Mouse (Mus musculus) left cerebral cortex, adult 9 months (tissue): ENCODE measurements around the gene Hoxa6.

Source experiments
- DNase-seq, 2 experiments: peaks; one replicate each; pipeline ENCODE4 v3.0.0; 2022; ENCODE audit warnings: low spot score in 2 of 2

The Hoxa6 gene

GRCm38 (mm10) chr6:52208072-52208867, at the start of gene Hoxa6:
Gene Hoxa6, minus strand, starts transcription at chr6:52208722.
- no peak for DNase-seq

DNA sequence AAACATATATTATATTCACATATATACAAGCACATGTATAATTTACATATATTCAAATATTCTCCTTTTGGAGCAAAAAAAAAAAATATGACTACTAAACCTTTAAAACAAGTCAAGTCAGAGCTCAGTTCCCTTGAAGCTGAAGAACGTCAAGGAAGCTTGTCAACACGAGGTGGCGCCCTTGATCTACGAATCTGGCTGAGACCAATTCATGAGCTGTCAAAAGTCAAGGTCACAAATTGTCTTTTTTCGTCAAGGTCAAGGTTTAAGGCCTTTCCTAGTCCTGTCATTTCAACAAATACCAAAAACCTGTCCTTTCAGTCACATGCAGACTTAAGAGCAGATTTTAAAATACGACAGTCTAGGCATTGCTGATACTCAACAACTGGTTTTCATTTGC, 48.4 kb upstream of the Hoxa6 start:
- peak in 1 of 2 experiments; percentile 69 for DNase-seq

DNA sequence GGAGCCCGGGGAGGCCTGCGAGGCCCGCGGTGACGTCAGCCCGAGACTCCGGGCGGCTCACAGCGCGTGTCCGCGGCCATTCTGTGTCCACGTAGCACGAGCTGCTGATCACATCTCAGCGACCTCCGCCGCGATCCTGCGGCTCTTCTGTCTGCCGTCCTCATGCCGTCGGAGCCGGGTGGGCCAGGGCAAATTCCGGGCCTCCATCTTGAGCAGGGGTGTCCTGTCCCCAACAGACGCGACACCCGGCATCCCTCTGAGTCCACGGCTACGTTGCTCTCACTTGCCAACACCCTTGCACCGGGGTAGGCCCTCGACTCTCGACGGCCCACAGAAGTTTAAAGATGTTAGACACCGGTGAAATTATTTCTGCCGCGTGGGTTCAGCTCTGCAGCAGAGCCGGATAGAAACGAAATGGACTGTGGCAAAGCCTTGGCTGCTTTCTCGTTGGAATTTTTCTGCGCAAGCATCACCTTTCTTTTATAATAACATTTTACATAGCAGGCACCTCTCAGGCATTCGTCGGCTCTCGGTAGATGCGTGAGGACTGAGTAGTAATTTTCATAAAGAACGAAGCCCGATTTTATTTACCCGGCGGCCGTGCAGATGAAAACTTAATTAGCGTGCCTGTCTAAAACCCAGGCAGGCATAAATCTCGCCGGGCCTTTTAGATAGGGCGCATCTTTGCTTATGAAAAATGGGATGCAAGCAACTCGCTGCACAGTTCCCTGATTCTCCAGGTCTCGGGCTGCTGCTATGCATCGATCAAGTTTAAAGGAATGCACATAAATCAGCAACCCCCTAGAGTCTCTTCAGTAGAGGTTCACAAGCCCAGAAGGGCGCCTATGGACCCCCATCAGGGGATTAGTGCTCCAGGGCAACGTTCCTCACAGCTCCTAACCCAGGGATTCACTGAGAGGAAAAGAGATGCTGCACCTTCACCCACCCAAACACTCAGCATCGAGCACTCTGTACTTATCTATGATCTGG, 45.3 kb upstream of the Hoxa6 start:
- DNase-seq = no peak

- DNase-seq = no peak
Measured at GRCm38 (mm10) chr6:52252775-52253376, 44.4 kb upstream of the Hoxa6 start.

DNA sequence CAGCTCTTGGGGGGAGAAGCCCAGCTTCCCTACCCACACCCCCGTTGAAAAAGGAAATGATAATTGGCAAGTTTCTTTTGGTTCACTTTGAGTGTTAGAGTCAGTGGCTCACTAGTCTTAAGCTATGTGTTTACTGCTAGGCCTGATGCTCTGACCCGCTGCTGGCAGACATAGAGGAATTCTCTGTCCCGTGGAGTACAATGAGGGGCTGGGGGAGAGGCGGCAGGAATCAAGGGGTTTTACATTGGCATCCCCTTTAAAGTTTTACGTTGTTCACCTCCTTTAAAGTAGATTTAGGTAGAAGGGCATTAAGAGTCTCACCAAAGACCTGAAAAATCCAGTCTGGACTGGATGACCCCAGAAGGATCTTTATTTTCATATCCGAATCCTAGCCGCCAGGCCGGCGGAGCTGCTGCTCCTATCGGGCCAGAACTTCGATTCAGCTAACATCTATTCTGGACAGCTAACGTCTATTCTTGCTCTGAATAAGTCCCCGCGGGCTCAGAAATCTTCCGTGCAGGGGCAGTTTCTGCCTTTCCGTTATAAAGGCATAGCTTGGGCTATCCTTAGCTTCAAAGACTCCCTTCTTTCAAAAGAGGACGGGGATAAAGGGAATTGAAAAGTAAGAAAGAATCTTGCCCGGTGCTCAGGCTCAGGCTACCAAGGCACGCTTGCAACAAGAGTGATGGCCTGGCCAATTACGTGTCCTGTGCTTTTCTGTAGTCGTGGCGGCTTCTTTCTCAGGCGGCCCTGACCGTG, 43.7 kb upstream of the Hoxa6 start:
- no peak for DNase-seq

- DNase-seq = no peak
Measured at GRCm38 (mm10) chr6:52251177-52251879, 42.8 kb upstream of the Hoxa6 start.

- no peak for DNase-seq
Measured at GRCm38 (mm10) chr6:52249826-52250225, 41.3 kb upstream of the Hoxa6 start.

- no peak for DNase-seq
Measured at GRCm38 (mm10) chr6:52249415-52249738, 40.9 kb upstream of the Hoxa6 start.

- no peak for DNase-seq
Measured at GRCm38 (mm10) chr6:52248638-52249414, 40.3 kb upstream of the Hoxa6 start.

- no peak for DNase-seq
Measured at GRCm38 (mm10) chr6:52247766-52248637, 39.5 kb upstream of the Hoxa6 start.

DNA sequence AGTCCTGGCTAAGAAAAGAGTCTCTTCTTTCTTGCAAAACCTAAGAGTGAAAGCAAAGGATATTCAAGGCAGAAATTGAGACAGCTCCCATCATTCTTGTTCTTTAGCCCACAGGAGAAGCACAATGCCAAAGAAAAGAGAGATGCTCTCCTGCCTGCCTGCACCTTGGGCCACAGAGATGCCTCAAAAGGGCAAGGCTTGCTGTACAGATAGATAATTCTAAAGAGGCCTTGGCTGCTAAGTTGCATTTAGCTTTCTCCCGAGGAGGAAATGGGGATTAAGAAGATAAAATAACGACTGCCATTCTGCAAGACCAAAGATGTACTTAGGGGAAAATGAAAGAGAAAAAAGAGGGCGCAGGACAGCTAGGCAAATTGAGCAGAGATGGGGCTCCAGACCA, 38.4 kb upstream of the Hoxa6 start:
- DNase-seq = no peak

- DNase-seq = no peak
Measured at GRCm38 (mm10) chr6:52246403-52246803, 37.9 kb upstream of the Hoxa6 start.

DNA sequence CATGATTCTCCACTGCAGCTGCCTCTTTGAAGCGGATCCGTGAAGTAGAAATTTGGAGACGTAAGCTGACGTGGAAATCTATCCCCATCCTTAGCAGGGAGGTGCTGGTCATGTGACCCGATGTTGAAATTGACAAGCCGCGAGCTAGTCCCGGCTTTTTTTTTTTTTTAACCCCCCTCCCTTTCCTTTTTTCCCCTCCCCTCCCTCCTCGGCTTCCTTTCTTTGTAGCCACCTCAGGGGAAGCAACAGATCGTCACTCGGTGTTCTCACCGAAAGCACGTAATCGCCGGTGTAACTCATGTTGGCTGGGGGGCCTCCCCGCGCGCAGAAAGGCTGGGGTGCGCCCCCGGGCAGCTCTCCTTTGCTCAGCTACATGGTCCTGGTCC, 37.2 kb upstream of the Hoxa6 start, which contains the start of gene Hoxa11:
Gene Hoxa11 (minus strand): TSS at position 54 of the 386 bp plus-strand sequence.
- no peak for DNase-seq

GRCm38 (mm10) chr6:52245040-52245756, 36.7 kb upstream of the Hoxa6 start:
- no peak for DNase-seq

DNA sequence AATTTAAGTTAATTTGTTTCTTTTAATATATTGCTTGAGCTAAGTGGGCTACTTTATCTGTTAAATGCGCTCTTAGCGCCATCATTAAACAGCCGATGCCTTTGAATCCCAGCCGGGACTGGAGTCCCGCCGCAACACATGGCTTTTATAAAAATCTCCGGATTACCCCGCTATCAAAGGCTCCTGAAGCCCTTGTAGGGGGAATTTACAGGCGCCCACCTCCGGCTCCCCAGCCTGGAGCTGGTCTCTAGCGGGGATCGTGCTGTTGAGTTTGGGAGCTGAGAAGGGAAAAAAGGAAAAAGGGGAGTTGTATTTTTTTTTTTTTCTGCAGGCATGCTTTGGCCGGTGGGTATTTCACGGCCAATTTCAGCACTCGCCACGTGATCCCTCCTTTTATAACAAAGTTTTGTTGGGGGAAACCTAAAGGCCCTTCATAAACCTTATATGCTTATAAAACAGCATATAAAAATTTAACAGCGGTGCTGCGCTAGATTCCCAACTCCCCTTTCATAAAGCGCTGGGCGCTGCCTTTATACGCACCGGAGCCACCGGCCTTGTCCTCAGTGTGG, 36.0 kb upstream of the Hoxa6 start:
- no peak for DNase-seq

- no peak for DNase-seq
Measured at GRCm38 (mm10) chr6:52243681-52244121, 35.2 kb upstream of the Hoxa6 start.

DNA sequence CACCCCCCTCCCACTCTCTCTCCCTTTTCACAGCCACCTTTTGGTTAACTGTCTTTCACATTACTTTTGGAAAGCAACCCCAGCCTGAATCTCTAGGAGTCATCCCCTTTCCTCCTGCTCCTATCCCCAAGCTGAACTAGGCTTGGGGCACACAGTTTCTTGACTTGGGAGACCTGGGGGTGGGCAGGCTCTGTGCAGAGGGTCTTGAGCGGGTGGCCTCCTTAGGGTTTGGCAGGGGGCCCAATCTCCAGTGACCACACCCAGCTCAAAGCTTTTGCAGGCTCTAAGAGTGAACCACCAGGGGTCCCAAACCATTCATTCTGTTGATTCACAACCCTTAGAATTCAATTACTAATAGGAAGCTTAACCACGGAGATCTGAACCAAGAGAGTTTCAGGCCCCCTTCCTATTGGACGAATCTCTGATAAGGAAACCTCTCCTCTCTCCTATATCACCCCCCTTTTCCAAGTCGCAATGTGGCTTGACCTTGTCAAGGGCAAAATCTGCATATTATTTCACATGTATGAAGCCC, 34.3 kb upstream of the Hoxa6 start:
- DNase-seq = no peak
